Mouse (Mus musculus): Measurements from ENCODE around the gene Fars2. TPM values are rescaled to one million over a fixed set of nuclear protein-coding genes. Genes with fewer than 3 reads are reported as not detected.

Fars2 gene
- polyA plus RNA-seq, 1 experiment from 2014 or later, result 37.9 TPM

DNA sequence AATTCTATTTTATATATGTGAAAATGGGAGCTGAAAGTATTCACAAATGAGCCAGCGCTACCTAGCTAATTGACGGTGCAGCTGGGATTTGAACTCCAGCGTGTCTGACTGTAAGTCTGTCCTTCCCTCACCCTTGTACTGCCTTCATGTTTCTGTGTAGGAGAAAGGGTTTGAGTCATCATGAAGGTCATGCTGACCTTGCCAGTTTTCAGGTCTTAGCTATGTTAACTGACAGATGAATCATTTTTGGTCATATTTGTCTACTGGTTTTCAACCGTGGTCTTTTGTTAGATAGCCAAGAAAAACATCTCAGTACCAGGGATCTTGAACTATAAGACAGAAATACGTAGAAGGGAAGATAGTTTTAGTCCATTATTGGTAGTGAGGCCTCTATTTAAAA is 14.2 kb downstream of the Fars2 start:
- no peak overlapping the region for H3K4me3 ChIP-seq (ENCODE audit: low read depth, low read length)
- no peaks in the 10 kb centered on the region for H3K27me3 ChIP-seq (ENCODE audit: insufficient read depth, low read length)
- H3K36me3 ChIP-seq (replicated peaks; ENCODE audit: insufficient read depth, low read length), result peaks cover 6% of the 10 kb centered on the region; the same call in 1 of the 2 replicates
- no peak for TF ChIP-seq EP300 (IDR thresholded peaks at IDR 0.05; ENCODE audit: low read depth)
- no peak for TF ChIP-seq CTCF (IDR thresholded peaks at IDR 0.05; ENCODE audit: low read depth)
- ATAC-seq (no peak), DNase-seq (no peak)
- H3K9me3 ChIP-seq (ENCODE audit: low read length), result peaks cover 3% of the 10 kb centered on the region; the same call in 1 of the 2 replicates
- WGBS (ENCODE audit: insufficient replicate concordance), result 84% methylated on average over 5 of the region's 5 CpGs
- H3K4me2 ChIP-seq (ENCODE audit: low read depth, low read length), result no peak overlapping the region
- H3K9ac ChIP-seq (replicated peaks), result no peak overlapping the region
- no peaks in the 10 kb centered on the region for H3K4me1 ChIP-seq (ENCODE audit: insufficient read depth)
- peak overlapping the region; percentile 18; the same call in 1 of the 2 replicates for H3K27ac ChIP-seq (ENCODE audit: low read depth)

DNA sequence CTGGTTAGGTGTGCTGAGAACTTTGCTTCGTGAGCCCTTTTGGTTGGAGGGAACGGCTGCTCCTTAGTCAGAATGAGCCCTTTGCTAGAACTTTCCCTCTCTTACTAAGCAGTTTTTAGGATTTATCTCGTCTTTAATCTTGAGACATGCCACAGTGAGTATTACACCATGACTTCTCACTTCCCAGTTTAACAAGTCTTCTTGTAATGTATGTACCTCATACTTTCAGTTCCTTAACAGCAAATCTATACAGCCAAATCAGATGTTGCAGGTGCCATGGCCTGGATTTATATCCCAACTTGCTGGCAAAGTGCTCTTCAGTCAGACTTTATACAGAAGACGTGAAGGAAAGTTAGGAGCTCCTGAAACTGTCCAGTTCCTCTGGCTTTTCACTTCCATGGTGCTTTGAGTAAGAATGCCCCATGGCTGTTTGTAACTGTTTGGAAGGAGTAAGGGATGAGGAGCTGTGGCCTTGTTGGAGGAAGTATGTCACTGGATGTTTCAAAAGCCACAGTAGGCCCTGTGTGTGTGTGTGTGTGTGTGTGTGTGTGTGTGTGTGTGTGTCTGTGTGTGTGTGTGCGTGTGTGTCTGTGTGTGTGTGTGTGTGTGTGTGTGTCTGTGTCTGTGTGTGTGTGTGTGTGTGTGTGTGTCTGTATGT is 14.9 kb downstream of the Fars2 start:
- no peak for ATAC-seq
- Histone ChIP-seq H3K9ac (replicated peaks) (no peak overlapping the region), H3K4me1 (ENCODE audit: insufficient read depth) (no peaks in the 10 kb centered on the region), H3K27ac (ENCODE audit: low read depth) (peak overlapping the region; percentile 18; the same call in 1 of the 2 replicates), H3K9me3 (ENCODE audit: low read length) (peaks cover 3% of the 10 kb centered on the region; the same call in 1 of the 2 replicates), H3K36me3 (replicated peaks; ENCODE audit: insufficient read depth, low read length) (peaks cover 6% of the 10 kb centered on the region; the same call in 1 of the 2 replicates), H3K4me2 (ENCODE audit: low read depth, low read length) (no peak overlapping the region), H3K4me3 (ENCODE audit: low read depth, low read length) (no peak overlapping the region), H3K27me3 (ENCODE audit: insufficient read depth, low read length) (no peaks in the 10 kb centered on the region)
- no peak for DNase-seq
- 54% methylated on average over 5 of the region's 5 CpGs for WGBS (ENCODE audit: insufficient replicate concordance)
- TF ChIP-seq CTCF (IDR thresholded peaks at IDR 0.05; ENCODE audit: low read depth), result no peak
- no peak for TF ChIP-seq EP300 (IDR thresholded peaks at IDR 0.05; ENCODE audit: low read depth)

DNA sequence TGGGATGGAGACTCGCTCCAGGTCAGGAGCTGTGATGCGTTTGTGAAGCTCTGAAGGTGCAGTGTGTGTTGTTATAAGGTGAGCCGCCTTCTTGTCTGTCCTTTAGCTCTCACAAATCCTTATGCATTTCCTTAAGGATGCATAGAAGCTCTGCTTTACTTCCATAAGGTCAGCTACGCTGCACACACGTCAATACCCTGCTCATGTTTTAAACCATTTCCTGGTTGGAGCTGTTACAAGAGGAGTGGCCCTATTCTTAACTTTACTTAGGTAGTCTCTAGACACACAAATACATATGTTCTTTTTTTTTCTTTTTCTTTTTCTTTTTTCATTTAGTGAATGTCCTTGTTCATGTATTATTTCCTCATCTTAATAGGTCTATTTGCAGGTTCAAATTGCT is 22.5 kb downstream of the Fars2 start:
- Histone ChIP-seq H3K9me3 (ENCODE audit: low read length) (no peaks in the 10 kb centered on the region), H3K4me3 (ENCODE audit: low read depth, low read length) (no peak overlapping the region), H3K9ac (replicated peaks) (no peak overlapping the region), H3K36me3 (replicated peaks; ENCODE audit: insufficient read depth, low read length) (no peaks in the 10 kb centered on the region), H3K4me2 (ENCODE audit: low read depth, low read length) (no peak overlapping the region), H3K27ac (ENCODE audit: low read depth) (no peak overlapping the region), H3K4me1 (ENCODE audit: insufficient read depth) (no peaks in the 10 kb centered on the region), H3K27me3 (ENCODE audit: insufficient read depth, low read length) (no peaks in the 10 kb centered on the region)
- no peak for TF ChIP-seq EP300 (IDR thresholded peaks at IDR 0.05; ENCODE audit: low read depth)
- TF ChIP-seq CTCF (IDR thresholded peaks at IDR 0.05; ENCODE audit: low read depth), result no peak
- 83% methylated on average over 5 of the region's 5 CpGs for WGBS (ENCODE audit: insufficient replicate concordance)
- ATAC-seq (no peak), DNase-seq (no peak)

DNA sequence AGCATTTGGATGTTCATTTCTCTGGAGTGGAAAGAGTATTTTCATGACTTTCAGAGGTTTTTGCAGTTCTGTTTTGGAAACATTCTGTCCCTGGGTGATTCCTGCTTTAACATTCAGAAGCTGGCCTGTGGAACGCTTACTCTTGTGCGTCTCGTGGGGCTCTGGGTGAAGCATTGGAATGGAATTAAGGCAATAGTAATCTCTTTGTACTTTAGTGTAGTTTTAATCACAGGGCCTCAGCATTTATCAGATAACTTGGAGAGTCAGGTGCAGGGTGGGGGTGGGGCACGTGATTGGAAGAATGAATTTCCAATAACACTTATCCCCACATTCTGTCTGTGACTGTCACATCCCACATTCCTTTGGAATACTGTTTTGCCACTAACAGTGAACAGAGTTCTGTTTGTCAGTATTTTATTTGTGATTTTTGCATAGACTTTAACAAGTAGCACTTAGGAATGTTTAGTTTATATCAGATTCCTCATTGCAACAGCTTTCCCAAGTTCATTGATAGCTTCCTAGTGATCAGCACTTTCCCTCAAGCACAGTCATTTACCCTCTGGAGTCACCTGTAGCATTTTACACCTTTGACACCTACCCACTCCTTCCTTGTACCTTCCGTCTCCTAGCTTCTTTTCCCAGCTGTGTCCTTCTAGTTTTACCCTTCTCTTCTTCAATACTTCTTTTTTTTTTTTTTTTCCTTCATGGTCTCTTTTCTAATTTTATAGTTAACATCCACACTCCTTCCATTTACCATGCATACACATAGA is 23.2 kb downstream of the Fars2 start:
- Histone ChIP-seq H3K27me3 (ENCODE audit: insufficient read depth, low read length) (no peaks in the 10 kb centered on the region), H3K9me3 (ENCODE audit: low read length) (no peaks in the 10 kb centered on the region), H3K9ac (replicated peaks) (no peak overlapping the region), H3K36me3 (replicated peaks; ENCODE audit: insufficient read depth, low read length) (no peaks in the 10 kb centered on the region), H3K4me1 (ENCODE audit: insufficient read depth) (no peaks in the 10 kb centered on the region; the same call in 1 of the 2 replicates), H3K27ac (ENCODE audit: low read depth) (no peak overlapping the region), H3K4me2 (ENCODE audit: low read depth, low read length) (no peak overlapping the region), H3K4me3 (ENCODE audit: low read depth, low read length) (no peak overlapping the region)
- 76% methylated on average over 5 of the region's 5 CpGs for WGBS (ENCODE audit: insufficient replicate concordance)
- ATAC-seq, result no peak
- no peak for TF ChIP-seq EP300 (IDR thresholded peaks at IDR 0.05; ENCODE audit: low read depth)
- no peak for TF ChIP-seq CTCF (IDR thresholded peaks at IDR 0.05; ENCODE audit: low read depth)
- no peak for DNase-seq

DNA sequence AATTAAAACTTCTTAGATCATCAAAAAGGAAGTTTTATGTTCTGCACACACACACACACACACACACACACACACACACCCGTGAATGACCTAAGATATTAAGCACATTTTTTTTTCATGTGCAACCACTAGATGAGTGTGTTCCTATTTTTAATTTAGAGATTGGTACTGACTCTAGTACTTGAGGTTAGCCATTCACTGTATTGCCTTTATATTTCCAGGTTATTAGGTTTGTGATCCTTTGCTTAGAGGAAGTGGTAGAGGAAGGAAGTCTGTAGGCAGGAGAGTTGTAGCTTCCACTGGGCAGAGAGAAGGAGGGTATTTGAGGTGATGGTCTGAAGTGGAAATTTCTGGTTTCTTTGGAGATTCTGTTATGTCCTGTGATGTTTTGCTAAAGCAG is 28.4 kb downstream of the Fars2 start:
- no peaks in the 10 kb centered on the region for H3K27me3 ChIP-seq (ENCODE audit: insufficient read depth, low read length)
- H3K9ac ChIP-seq (replicated peaks), result no peak overlapping the region
- no peak for DNase-seq
- no peaks in the 10 kb centered on the region for H3K36me3 ChIP-seq (replicated peaks; ENCODE audit: insufficient read depth, low read length)
- peaks cover 19% of the 10 kb centered on the region for H3K4me1 ChIP-seq (ENCODE audit: insufficient read depth)
- no peak overlapping the region for H3K4me3 ChIP-seq (ENCODE audit: low read depth, low read length)
- WGBS (ENCODE audit: insufficient replicate concordance), result 48% methylated on average over 1 of the region's 1 CpGs
- H3K27ac ChIP-seq (ENCODE audit: low read depth), result no peak overlapping the region
- no peak overlapping the region for H3K4me2 ChIP-seq (ENCODE audit: low read depth, low read length)
- TF ChIP-seq EP300 (IDR thresholded peaks at IDR 0.05; ENCODE audit: low read depth) (no peak), CTCF (IDR thresholded peaks at IDR 0.05; ENCODE audit: low read depth) (no peak)
- no peaks in the 10 kb centered on the region for H3K9me3 ChIP-seq (ENCODE audit: low read length)
- ATAC-seq, result no peak

DNA sequence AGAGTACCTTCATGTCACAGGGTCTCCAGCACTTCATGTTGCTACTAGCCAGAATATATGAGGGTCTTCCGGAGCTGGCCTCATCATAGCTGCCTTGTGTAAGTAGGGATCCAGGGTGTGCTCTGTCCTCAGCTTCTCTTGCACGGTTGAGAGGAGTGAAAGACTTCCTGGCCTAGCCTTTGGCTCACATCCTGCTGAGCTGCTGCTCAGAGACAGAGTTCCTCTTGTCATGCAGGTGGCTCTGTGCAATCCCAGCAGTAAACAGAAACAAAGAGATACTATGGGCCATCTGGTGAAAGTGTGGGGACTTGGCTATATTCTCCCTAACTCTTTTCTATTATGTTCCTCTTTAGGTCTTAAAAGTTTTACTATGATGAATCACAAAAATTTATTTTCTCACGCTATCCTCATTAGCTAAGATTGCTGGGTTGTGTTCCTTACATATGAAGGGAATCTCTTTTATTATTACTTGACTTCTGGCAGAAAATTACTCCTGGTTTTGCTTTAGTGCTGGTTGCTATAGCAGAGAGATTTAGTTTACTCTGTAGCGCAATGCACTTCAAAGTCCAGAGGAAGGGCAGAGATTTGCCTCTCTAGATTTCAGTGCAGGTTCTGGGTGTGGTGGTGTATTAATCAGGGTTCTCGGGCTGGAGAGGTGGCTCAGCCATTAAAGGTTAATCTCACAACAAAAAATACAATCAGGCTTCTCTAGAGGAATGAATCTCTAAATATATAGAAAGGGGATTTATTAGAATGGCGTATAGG is 32.1 kb downstream of the Fars2 start:
- peak; percentile 53; the same call in 1 of the 2 replicates for ATAC-seq
- Histone ChIP-seq H3K27ac (ENCODE audit: low read depth) (peak overlapping the region; percentile 41), H3K9me3 (ENCODE audit: low read length) (no peaks in the 10 kb centered on the region), H3K36me3 (replicated peaks; ENCODE audit: insufficient read depth, low read length) (no peaks in the 10 kb centered on the region), H3K27me3 (ENCODE audit: insufficient read depth, low read length) (no peaks in the 10 kb centered on the region), H3K9ac (replicated peaks) (no peak overlapping the region), H3K4me1 (ENCODE audit: insufficient read depth) (peaks cover 19% of the 10 kb centered on the region), H3K4me3 (ENCODE audit: low read depth, low read length) (no peak overlapping the region), H3K4me2 (ENCODE audit: low read depth, low read length) (peak overlapping the region; percentile 20; the same call in 1 of the 2 replicates)
- whole genome bisulfite sequencing (ENCODE audit: insufficient replicate concordance), result 45% methylated on average over 6 of the region's 6 CpGs
- DNase-seq, result no peak
- TF ChIP-seq EP300 (IDR thresholded peaks at IDR 0.05; ENCODE audit: low read depth) (no peak), CTCF (IDR thresholded peaks at IDR 0.05; ENCODE audit: low read depth) (no peak)

Measured in liver, postnatal 0 days (tissue).